Mouse (Mus musculus) retina, embryonic 14.5 days (tissue): ENCODE data around the gene Foxf2.

ENCODE experiments used
- DNase-seq: peaks from one replicate; pipeline ENCODE4 v3.0.0-alpha.2; 2015; ENCODE audit warnings: low spot score

Gene Foxf2

DNA sequence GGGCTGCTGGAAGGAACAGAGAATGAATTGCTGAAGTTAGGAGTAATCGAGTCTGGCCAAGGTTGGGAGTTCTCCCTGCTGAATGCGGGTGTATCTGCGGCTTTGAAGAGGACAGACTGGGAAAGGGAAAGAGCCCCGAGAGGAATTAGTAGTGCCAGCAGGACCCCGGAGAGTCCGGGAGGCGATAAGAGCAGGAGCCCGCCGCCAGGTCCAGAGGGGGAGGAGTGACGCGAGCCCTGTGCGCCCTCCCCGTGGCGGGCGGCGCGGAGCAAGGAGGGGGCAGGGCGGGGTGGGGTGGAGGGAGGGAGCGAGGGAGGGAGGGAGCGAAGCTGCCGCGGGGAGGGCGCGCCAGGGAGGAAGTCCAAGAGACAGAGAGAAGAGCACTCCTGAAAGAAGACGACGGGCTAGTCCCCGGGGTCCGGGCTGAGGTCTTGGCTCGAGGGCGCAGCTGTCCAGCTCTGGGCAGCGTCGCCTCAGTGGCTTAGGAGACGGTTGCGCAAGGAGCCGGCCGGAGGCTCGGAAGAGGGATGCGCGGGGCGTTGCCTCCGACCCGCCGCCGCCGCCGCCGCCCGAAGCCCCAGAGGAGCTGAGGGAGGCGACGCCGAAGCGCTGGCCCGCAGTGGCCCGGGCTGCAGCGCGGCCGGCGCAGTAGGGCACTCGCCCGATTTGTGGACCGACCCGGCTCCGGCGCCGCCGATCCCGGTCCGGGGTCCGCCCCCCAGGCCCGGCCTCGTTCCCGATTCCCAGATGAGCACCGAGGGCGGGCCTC, at the start of gene Foxf2:
Foxf2 (plus strand) TSS at position 484 of the 769 bp plus-strand sequence.
- peak; percentile 59 for DNase-seq

GRCm38 (mm10) chr13:31576696-31577095, 48.9 kb upstream of the Foxf2 start:
- DNase-seq = no peak

- DNase-seq = no peak
Observed at GRCm38 (mm10) chr13:31577576-31577975, 48.0 kb upstream of the Foxf2 start.

DNA sequence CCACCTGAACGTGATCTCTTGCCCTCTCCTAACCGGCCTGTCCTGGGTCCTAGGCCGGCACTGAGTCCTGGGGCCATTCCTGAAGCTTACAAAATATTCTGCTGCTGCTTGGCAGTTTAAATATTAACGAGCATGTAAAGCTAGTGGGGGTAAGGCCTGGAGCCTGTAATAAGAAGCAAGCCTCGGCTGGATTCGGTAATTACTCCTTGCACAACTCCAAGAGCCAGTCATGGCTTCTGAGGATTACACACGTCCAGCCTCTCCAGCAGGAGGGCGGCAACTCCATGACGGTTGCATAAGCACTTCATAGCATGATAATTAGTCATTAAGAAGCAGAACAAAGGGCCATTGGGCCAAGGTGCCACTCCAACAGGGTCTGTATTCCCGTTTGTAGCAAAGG, 47.2 kb upstream of the Foxf2 start:
- DNase-seq = no peak

GRCm38 (mm10) chr13:31579866-31580265, 45.8 kb upstream of the Foxf2 start:
- DNase-seq = no peak

DNA sequence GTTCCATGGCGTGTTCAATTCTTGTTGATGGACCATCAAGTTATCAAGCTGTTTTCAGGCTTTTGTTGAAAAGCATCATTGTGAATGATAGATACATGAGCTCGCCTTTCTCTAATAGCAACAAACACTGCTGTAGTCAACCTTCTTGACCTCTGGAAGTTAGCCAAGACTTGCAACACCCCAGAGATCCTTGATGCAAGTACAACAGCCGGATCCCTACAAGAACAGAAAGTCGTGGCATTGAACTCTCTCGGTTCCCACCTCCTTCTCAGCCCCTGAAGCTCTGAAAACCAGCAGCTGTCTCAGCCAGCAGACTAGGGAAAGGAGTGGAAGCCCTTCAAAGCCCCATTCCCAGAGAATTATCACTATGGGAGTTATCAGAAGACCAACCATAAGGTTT, 38.3 kb upstream of the Foxf2 start:
- DNase-seq = no peak

GRCm38 (mm10) chr13:31599576-31599975, 26.0 kb upstream of the Foxf2 start:
- DNase-seq = no peak

DNA sequence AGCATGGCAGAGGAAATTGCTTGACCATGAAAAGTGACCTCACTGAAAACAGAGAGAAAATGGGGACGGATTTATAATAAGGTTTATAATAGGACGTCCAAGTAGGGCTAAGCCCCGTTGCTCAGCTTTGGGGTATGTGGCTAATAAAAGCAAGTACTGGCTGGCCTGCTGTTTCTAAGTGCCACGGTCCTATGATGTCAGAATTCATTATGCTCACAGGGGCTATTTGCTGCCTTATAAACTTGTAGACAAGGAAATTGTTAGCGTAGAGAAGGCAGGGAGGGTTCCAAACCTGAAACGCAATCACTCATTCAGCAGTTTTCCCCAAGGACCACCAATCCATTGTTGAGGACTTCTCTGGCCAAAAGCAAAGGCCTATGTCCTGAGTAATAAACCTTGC, 21.7 kb upstream of the Foxf2 start:
- no peak for DNase-seq

GRCm38 (mm10) chr13:31614724-31615465, 10.7 kb upstream of the Foxf2 start:
- DNase-seq = no peak

DNA sequence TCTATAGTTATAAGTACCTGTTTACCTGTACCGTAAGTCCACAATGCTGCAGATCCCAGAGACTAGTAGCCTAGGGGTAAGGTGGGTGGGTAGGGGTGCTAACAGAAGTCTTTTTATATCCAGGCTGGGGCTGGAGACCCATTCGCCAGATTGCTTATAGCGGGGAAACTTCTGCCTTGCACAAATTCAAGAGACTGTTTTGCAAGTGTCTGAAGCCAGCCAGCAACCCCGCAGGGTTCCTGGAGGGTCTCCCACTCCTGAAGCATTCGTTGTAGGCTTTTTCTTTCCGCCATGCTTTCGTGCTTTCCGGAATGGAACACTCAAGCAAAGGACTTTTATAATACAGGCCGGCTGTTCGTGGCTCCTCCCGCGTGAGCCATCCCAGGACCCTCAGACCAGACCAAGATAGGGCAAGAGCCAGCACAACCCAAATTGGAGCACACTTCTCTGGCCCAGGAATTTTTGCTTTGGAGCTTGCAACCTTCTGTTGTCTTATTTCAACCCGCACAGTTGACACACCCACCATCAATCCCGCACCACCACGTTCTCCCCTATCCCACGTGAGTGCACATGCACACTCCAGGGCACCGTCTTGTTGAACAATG, 10.0 kb upstream of the Foxf2 start:
- peak; percentile 30 for DNase-seq

DNA sequence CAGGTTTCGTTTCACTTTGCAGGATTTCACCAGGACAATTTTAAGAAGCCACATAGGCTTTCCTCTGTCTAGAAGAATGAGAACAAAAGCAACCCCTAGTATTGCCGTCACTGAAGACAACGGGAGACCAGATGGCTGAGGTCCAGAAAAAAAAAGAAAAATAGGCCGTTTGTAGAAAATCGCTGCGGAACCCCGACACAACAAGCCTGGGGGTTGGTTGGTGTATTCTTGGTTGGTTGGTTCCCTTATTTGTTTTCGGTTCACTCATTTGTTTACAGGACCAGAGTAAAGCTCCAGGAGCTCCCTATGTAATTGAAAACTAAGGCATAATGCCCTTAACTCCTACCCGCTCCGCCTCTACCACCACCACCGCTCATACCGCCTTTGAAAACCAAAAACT, 7.6 kb upstream of the Foxf2 start:
- peak; percentile 39 for DNase-seq

DNA sequence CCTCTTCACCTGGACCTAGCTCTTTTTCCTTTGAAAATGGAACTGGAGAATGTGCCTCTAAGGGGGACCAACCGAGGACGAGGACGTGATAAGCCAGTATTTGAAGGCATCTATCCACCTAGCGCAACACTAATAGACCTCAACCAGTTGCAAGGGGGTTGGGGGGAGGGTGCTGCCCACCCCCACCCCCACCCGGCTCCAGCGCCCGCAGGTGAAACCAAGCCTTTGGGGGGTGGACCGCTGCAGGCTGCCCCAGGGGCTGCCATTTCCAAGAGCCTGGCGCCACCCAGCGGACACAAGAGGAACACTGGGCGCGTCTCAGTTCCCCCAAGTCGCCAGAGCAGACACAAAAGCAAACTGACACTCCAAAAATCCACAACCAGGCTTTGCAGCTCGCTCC, 7.2 kb upstream of the Foxf2 start:
- DNase-seq = peak; percentile 83

DNA sequence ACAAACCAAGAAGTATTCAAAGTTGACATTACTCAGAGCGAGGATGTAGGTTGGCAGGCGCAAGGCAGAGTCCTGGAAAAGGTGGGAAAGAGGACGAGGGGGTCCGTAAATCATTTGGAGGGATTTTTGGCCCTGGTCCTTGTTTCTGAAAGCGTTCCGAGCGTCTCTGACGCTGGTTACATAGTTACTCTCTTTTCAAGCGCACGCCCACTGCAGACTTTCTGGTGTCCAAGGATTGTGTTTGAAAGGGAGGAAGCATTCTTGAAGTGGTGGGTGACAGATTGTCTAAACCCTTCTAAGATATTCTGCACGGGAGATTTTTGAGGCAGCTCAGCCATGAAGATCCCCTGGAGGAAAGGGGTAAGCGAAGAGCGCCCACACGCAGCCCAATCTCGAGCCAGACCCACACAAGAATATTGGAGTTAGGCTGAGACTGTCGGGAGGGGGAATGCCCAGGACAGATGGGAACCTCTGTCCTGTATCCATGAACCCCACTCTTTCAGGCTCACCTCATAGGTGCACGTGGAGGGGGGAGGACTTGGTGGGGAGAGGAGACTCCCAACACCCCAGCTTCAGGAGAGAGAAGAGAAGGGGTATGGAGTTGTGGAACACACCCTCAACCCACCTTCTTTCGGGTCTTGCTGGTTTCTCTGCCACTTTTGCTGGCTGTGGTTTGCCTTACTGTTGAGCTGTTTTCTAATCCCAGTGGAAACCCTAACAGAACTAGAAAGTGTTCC, 6.5 kb upstream of the Foxf2 start:
- no peak for DNase-seq

- peak; percentile 9 for DNase-seq
Observed at GRCm38 (mm10) chr13:31619826-31620498, 5.7 kb upstream of the Foxf2 start.

GRCm38 (mm10) chr13:31620499-31620847, 5.1 kb upstream of the Foxf2 start:
- no peak for DNase-seq

DNA sequence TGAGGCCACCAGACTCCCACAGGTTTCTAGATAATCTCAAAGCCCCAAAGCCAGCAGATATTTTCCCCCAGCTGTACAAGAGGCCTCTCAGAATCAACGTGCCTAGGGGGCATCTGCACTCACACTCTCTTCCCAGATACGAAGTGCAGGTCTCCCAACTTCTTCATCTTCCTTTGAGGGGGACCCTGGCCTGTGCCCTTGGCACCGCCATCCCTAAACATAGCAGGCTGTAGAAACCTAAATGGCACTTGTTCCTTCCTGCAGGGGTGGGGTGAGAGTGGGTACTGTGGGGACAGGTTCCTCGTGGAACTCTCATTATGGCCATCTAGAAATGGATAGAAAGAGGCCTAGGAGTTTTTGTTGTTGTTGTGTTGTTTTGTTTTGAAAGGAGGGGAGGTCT, 4.7 kb upstream of the Foxf2 start:
- DNase-seq = no peak

- DNase-seq = peak; percentile 6
Observed at GRCm38 (mm10) chr13:31621741-31622140, 3.9 kb upstream of the Foxf2 start.

DNA sequence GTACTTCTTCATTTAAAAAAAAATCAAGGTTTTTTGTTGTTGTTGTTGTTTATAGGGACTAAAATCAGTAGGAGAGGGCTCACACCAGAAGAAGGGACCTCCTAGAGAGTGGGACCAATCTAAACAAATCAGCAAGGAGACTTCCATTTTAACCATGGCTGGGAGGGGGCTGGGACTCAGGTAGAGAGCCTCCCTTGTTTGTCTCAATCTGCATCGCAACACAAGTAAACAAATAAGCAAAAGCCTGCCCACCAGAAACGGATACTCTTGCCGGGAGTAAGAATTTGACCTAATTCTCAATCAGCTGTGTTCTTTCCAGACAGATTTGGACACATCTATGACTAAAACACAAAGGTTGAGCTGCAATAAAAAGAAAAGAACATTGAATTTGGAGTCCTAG, 3.2 kb upstream of the Foxf2 start:
- DNase-seq = peak; percentile 2

DNA sequence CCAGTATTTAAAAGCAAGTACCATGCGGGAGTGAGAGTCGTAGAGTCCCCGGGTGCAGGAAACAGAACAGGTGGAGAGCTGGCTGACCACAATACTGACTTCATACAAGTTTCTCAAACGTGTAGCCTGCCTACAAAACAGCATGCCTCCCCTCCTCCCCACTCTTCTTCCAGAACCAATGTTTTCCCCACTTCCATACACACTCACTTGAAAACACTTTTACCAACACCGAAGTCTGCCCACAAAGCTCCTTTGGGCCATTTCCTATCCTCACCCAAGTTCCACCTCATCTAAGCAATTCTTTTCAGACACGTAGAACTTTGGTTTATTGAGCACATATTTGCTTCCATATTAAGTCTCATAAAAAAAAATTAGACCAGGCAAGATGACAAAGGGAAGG, 2.3 kb upstream of the Foxf2 start:
- DNase-seq = no peak

DNA sequence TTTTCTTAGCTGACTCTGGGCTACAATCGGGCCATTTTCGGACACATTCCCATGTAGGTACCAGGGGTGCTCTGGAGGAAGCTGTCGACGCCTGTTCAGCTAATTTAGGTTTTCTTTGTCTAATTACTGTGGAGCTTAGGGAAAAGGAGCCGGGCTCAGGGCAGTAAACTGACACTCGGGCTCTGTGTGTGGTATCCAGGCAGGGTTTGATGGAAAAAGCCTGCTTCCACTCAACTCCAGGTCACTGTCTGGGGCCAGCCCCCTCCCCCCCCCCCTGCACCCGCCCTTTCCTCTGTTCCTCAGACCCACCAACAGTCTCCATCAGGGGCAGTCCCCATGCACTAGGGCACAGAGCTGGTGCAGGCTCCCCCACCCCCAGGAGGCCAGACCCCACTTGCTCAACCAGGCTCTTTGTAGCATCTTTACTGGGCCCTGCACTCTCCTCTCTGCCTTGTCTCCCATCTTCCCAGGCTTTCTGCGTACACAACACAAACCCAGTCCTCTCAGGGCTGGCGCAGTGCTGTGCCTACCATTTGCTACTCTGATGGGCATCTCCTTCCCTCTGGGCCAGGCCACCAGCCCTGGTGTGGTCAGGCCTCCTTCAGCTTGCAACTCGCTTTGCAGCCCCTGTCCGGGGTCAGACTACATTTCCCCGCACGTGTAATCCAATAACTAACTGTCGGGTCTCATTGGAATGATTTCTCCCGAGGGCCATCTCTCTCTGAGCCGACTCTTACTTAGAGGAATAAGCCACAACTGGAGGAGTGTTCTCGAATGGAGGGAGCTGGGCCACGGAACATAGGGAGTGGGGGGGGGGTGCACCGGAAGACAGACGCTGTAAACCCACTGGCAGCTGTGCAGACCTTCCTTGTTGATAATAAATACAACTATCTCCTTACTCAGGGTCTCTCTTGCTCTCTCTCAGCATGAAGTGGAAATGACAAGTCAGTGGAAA, 1.4 kb upstream of the Foxf2 start:
- DNase-seq = peak; percentile 32

GRCm38 (mm10) chr13:31624966-31625332, 667 bp upstream of the Foxf2 start:
- peak; percentile 32 for DNase-seq
